Mouse (Mus musculus) testis, postnatal 14 days (tissue): ENCODE results near the gene Procr.
A peak's percentile ranks its signal among the peaks of the same experiment; 100 is the strongest.

Experiments
- DNase-seq: peaks from one replicate; pipeline ENCODE4 v3.0.0; 2021; ENCODE audit warnings: low spot score

Gene Procr

GRCm38 (mm10) chr2:155755746-155756145 lies 4.8 kb downstream of the Procr start:
- no peak for DNase-seq

GRCm38 (mm10) chr2:155756855-155757566 lies 6.1 kb downstream of the Procr start:
- no peak for DNase-seq

- DNase-seq, result peak; percentile 70
These were observed 13.9 kb downstream of the Procr start for GRCm38 (mm10) chr2:155764679-155765418.

GRCm38 (mm10) chr2:155773664-155774063 lies 22.7 kb downstream of the Procr start:
- no peak for DNase-seq

- DNase-seq, result no peak
These were observed 23.5 kb downstream of the Procr start for GRCm38 (mm10) chr2:155774261-155774926.

GRCm38 (mm10) chr2:155774927-155775684 lies 24.2 kb downstream of the Procr start, which contains the start of gene Mmp24:
Mmp24 (plus strand) TSS chr2:155775342.
- no peak for DNase-seq

- peak; percentile 69 for DNase-seq
These were observed 24.9 kb downstream of the Procr start for GRCm38 (mm10) chr2:155775685-155776263.

GRCm38 (mm10) chr2:155776824-155777687 lies 26.1 kb downstream of the Procr start:
- DNase-seq, result no peak

GRCm38 (mm10) chr2:155777688-155777985 lies 26.7 kb downstream of the Procr start:
- DNase-seq, result no peak

- DNase-seq, result no peak
These were observed 27.1 kb downstream of the Procr start for GRCm38 (mm10) chr2:155778004-155778403.

GRCm38 (mm10) chr2:155779066-155779465 lies 28.1 kb downstream of the Procr start:
- no peak for DNase-seq

GRCm38 (mm10) chr2:155779506-155779905 lies 28.6 kb downstream of the Procr start:
- DNase-seq, result no peak

- no peak for DNase-seq
These were observed 33.6 kb downstream of the Procr start for GRCm38 (mm10) chr2:155784534-155784933.

GRCm38 (mm10) chr2:155786905-155787304 lies 36.0 kb downstream of the Procr start:
- DNase-seq, result no peak

- DNase-seq, result no peak
These were observed 37.3 kb downstream of the Procr start for GRCm38 (mm10) chr2:155787949-155788931.

GRCm38 (mm10) chr2:155792899-155793298 lies 42.0 kb downstream of the Procr start:
- no peak for DNase-seq

GRCm38 (mm10) chr2:155794674-155795445 lies 43.9 kb downstream of the Procr start:
- no peak for DNase-seq

GRCm38 (mm10) chr2:155798613-155799012 lies 47.7 kb downstream of the Procr start:
- no peak for DNase-seq

GRCm38 (mm10) chr2:155802761-155803160 lies 51.8 kb downstream of the Procr start:
- no peak for DNase-seq
